Comparison of ENCODE assay signal across 10 mouse cellular contexts in the genomic region with DNA sequence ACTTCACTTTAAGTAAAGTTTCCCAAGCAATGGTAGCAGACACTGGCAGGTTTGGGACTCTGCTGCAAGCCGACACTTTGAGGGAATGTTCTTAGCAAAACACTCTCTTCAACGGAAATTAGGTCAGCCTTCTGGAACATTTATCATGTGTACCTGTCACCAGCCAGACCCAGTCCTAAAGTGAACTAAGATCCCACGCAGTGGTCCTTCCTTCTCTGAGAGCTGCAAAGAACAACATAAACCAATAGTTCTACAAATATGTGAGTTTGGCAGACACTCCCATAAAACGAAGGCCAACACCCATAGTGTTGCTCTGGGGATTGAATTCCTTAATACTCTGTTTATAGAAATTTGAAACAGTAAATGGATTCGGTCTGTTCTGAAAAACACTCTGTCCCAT.
DNase-seq lines count a peak whose midpoint lies in the region.
"Had no signal": no experiment of that assay in that cellular context is flagged by ENCODE, and none has a peak within 500 bp of the region (broad histone marks: within the 10 kb centered on the region; RNA-seq: fewer than 3 reads in every experiment).

No protein-coding gene starts in this region.

- no peak overlapping the region for H3K4me3 ChIP-seq in heart, embryonic 10.5 days

- peak; percentile 28 for DNase-seq in adrenal gland, postnatal 10 days
- no peak for DNase-seq in adrenal gland, postnatal 25 days
- peak; percentile 42 for DNase-seq in adipocyte (ENCODE audit: low spot score)
- no peak for DNase-seq in heart, embryonic 10.5 days (ENCODE audit: low spot score)
- DNase-seq in kidney, postnatal 36 days = peak; percentile 22 to 59
- no peak for DNase-seq in spleen, postnatal 10 days (ENCODE audit: low spot score in 2 of 2)
- no peak for DNase-seq in cerebellum, postnatal 4 days (ENCODE audit: low spot score in 2 of 2)
- DNase-seq in urinary bladder, adult 18-20 months (ENCODE audit: low spot score in 2 of 2) = no peak

- H3K4me1 ChIP-seq in heart, embryonic 10.5 days = peaks cover 36% of the 10 kb centered on the region

- H3K27ac ChIP-seq in heart, embryonic 10.5 days = peak overlapping the region; percentile 67
- H3K27ac ChIP-seq: liver, embryonic 14.5 days had no signal

- 30% methylated on average over 5 of the region's 5 CpGs for WGBS in heart, embryonic 10.5 days

- H3K27me3 ChIP-seq in heart, embryonic 10.5 days (ENCODE audit: insufficient read depth, poor library complexity, severe bottlenecking) = no peaks in the 10 kb centered on the region
- H3K27me3 ChIP-seq: Patski had no signal

- no peaks in the 10 kb centered on the region for H3K9me3 ChIP-seq in heart, embryonic 10.5 days

- H3K36me3 ChIP-seq in heart, embryonic 10.5 days = no peaks in the 10 kb centered on the region

Comparison
In these comparisons a context has a peak if more than half of its experiments do, and no peak if none do; other contexts are left out.
1. DNase-seq: peak in adrenal gland, postnatal 10 days (single experiment), adipocyte (single experiment) and kidney, postnatal 36 days (2 of 2); none in adrenal gland, postnatal 25 days (single experiment), heart, embryonic 10.5 days (single experiment), spleen, postnatal 10 days (0 of 2), cerebellum, postnatal 4 days (0 of 2) and urinary bladder, adult 18-20 months (0 of 2).